Mouse (Mus musculus): Measurements from ENCODE around the gene Cdk19.
"Not testable (repeated sequence)": the region's sequence is repeated elsewhere in the genome, so short reads cannot be mapped to it uniquely, and the experiment has no call there.

Cdk19 gene

GRCm38 (mm10) chr10:40482285-40482684 is 142.9 kb downstream of the Cdk19 start:
- no peak for DNase-seq (ENCODE audit: low spot score)

GRCm38 (mm10) chr10:40489086-40489796 is 149.9 kb downstream of the Cdk19 start:
- DNase-seq (ENCODE audit: low spot score), result no peak

- no peak for DNase-seq (ENCODE audit: low spot score)
Observed at GRCm38 (mm10) chr10:40491131-40491530, 151.8 kb downstream of the Cdk19 start.

GRCm38 (mm10) chr10:40491748-40492147 is 152.4 kb downstream of the Cdk19 start:
- DNase-seq (ENCODE audit: low spot score), result no peak

- DNase-seq (ENCODE audit: low spot score), result no peak
Observed at GRCm38 (mm10) chr10:40494181-40495162, 155.1 kb downstream of the Cdk19 start.

GRCm38 (mm10) chr10:40497301-40498041 is 158.1 kb downstream of the Cdk19 start:
- no peak for DNase-seq (ENCODE audit: low spot score)

GRCm38 (mm10) chr10:40498426-40498825 is 159.1 kb downstream of the Cdk19 start:
- no peak for DNase-seq (ENCODE audit: low spot score)

GRCm38 (mm10) chr10:40499314-40500252 is 160.2 kb downstream of the Cdk19 start:
- no peak for DNase-seq (ENCODE audit: low spot score)

- no peak for DNase-seq (ENCODE audit: low spot score)
Observed at GRCm38 (mm10) chr10:40500723-40501245, 161.4 kb downstream of the Cdk19 start.

- DNase-seq (ENCODE audit: low spot score), result no peak
Observed at GRCm38 (mm10) chr10:40502734-40503133, 163.4 kb downstream of the Cdk19 start.

GRCm38 (mm10) chr10:40510356-40510755 is 171.0 kb downstream of the Cdk19 start:
- DNase-seq (ENCODE audit: low spot score), result no peak

GRCm38 (mm10) chr10:40511221-40511677 is 171.9 kb downstream of the Cdk19 start:
- no peak for DNase-seq (ENCODE audit: low spot score)

GRCm38 (mm10) chr10:40512185-40512584 is 172.8 kb downstream of the Cdk19 start:
- no peak for DNase-seq (ENCODE audit: low spot score)

GRCm38 (mm10) chr10:40512996-40513395 is 173.6 kb downstream of the Cdk19 start:
- not testable (repeated sequence) for DNase-seq (ENCODE audit: low spot score)

- no peak for DNase-seq (ENCODE audit: low spot score)
Observed at GRCm38 (mm10) chr10:40515225-40515681, 175.9 kb downstream of the Cdk19 start.

GRCm38 (mm10) chr10:40516421-40516820 is 177.1 kb downstream of the Cdk19 start:
- no peak for DNase-seq (ENCODE audit: low spot score)

GRCm38 (mm10) chr10:40519586-40519985 is 180.2 kb downstream of the Cdk19 start:
- no peak for DNase-seq (ENCODE audit: low spot score)

- DNase-seq (ENCODE audit: low spot score), result no peak
Observed at GRCm38 (mm10) chr10:40521579-40521978, 182.2 kb downstream of the Cdk19 start.

GRCm38 (mm10) chr10:40523312-40523975 is 184.1 kb downstream of the Cdk19 start:
- DNase-seq (ENCODE audit: low spot score), result no peak

Measured in urinary bladder, postnatal 10 days (tissue).